Comparison of ENCODE assay signal across 8 mouse cellular contexts in the genomic region with DNA sequence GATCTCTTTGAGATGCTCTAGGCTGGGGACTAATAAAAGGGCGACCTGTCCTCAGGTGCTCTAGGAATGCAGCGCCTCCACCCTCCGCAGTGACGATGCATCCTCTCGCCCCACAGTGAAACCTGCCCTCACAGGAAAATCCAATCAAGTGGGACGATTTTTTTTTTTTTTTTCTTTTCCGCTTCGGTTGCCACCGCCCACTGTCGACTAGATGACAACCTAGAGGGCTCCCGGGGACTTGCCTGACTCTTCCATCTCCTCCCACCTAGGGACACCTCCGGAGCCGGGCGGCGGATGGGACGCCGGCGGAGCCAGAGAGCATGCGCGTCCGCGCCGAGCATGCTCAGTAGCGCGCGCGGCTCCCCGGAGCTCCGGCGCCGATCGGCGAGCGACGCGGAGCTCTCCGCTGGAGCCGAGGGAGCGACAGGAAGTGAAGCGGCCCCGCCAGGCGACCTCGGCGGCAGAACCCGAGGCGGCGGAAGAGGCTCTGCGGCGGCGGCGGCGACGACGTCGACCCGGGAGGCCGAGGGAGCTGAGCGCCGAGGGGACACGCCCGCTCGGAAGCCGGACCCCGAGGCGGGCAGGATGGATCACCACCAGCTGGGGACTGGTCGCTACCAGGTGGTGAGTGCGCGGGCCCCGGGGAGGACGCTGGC. TPM values are rescaled to one million over a fixed set of nuclear protein-coding genes. Genes with fewer than 3 reads are reported as not detected.
A peak's percentile ranks its signal among the peaks of the same experiment; 100 is the strongest.
DNase-seq lines count a peak whose midpoint lies in the region; ATAC-seq and TF ChIP-seq lines count a peak whose summit lies in the region.

Gene Ndfip2, plus strand, starts transcription at position 195 of the 656 bp plus-strand sequence.

- peaks cover 26% of the 10 kb centered on the region for H3K4me1 ChIP-seq in forebrain, embryonic 10.5 days
- peaks cover 3% of the 10 kb centered on the region for H3K4me1 ChIP-seq in heart, embryonic 15.5 days (replicated peaks)
- peaks cover 4% of the 10 kb centered on the region; the same call in 1 of the 2 replicates for H3K4me1 ChIP-seq in liver, postnatal 0 days (ENCODE audit: insufficient read depth)
- H3K4me1 ChIP-seq in neural tube, embryonic 14.5 days (ENCODE audit: control insufficient read depth, insufficient read depth, low read length) = peaks cover 6% of the 10 kb centered on the region

- TF ChIP-seq EP300 in liver, postnatal 0 days (IDR thresholded peaks at IDR 0.05; ENCODE audit: low read depth) = no peak

- WGBS in forebrain, embryonic 10.5 days = under 1% methylated on average over 70 of the region's 70 CpGs
- under 1% methylated on average over 66 of the region's 70 CpGs for WGBS in heart, embryonic 15.5 days
- WGBS in liver, postnatal 0 days (ENCODE audit: insufficient replicate concordance) = under 1% methylated on average over 56 of the region's 70 CpGs
- under 1% methylated on average over 47 of the region's 70 CpGs for WGBS in neural tube, embryonic 14.5 days

- no peak for TF ChIP-seq CTCF in liver, postnatal 0 days (IDR thresholded peaks at IDR 0.05; ENCODE audit: low read depth)

- H3K27ac ChIP-seq in forebrain, embryonic 10.5 days = peak within 1 kb of the TSS; percentile 95
- peak within 1 kb of the TSS; percentile 93 for H3K27ac ChIP-seq in heart, embryonic 15.5 days
- H3K27ac ChIP-seq in liver, postnatal 0 days (ENCODE audit: low read depth) = peak within 1 kb of the TSS; percentile 94
- peak within 1 kb of the TSS; percentile 94 for H3K27ac ChIP-seq in neural tube, embryonic 14.5 days (ENCODE audit: low read depth, low read length)

- DNase-seq in CD8-positive naive resting alpha-beta T cell, adult 2 months (ENCODE audit: low read depth in 2 of 2, low spot score in 2 of 2) = peak; percentile 77 to 86
- DNase-seq in c-Kit-negative CD71-positive TER-119-positive erythroid progenitor cells, embryonic 14.5 days (ENCODE audit: low read depth, low spot score) = peak; percentile 68
- DNase-seq in forebrain, embryonic 10.5 days (ENCODE audit: extremely low spot score, low spot score) = peak; percentile 74
- DNase-seq in kidney, postnatal 36 days = peak; percentile 87 to 92
- peak; percentile 87 for DNase-seq in liver, postnatal 0 days
- DNase-seq in testis, postnatal 10 days (ENCODE audit: low spot score) = peak; percentile 85

- no peaks in the 10 kb centered on the region for H3K9me3 ChIP-seq in forebrain, embryonic 10.5 days
- no peaks in the 10 kb centered on the region for H3K9me3 ChIP-seq in heart, embryonic 15.5 days (replicated peaks)
- H3K9me3 ChIP-seq in liver, postnatal 0 days (ENCODE audit: low read length) = no peaks in the 10 kb centered on the region
- H3K9me3 ChIP-seq in neural tube, embryonic 14.5 days (ENCODE audit: control insufficient read depth, low read length) = no peaks in the 10 kb centered on the region

- peak within 1 kb of the TSS; percentile 78 for H3K4me2 ChIP-seq in heart, embryonic 15.5 days
- peak within 1 kb of the TSS; percentile 90 for H3K4me2 ChIP-seq in liver, postnatal 0 days (ENCODE audit: low read depth, low read length)
- H3K4me2 ChIP-seq in neural tube, embryonic 14.5 days (ENCODE audit: low read depth, low read length) = peak within 1 kb of the TSS; percentile 62

- H3K36me3 ChIP-seq in forebrain, embryonic 10.5 days (replicated peaks) = no peaks in the 10 kb centered on the region
- no peaks in the 10 kb centered on the region for H3K36me3 ChIP-seq in heart, embryonic 15.5 days
- H3K36me3 ChIP-seq in liver, postnatal 0 days (replicated peaks; ENCODE audit: insufficient read depth, low read length) = no peaks in the 10 kb centered on the region
- H3K36me3 ChIP-seq in neural tube, embryonic 14.5 days (ENCODE audit: control insufficient read depth, insufficient read depth, low read length) = no peaks in the 10 kb centered on the region

- H3K9ac ChIP-seq in heart, embryonic 15.5 days = peak within 1 kb of the TSS; percentile 89
- peak within 1 kb of the TSS; percentile 90 for H3K9ac ChIP-seq in liver, postnatal 0 days (replicated peaks)
- H3K9ac ChIP-seq in neural tube, embryonic 14.5 days (replicated peaks; ENCODE audit: low read depth, low read length) = peak within 1 kb of the TSS; percentile 91

- H3K27me3 ChIP-seq in forebrain, embryonic 10.5 days (ENCODE audit: poor library complexity, severe bottlenecking) = no peaks in the 10 kb centered on the region
- H3K27me3 ChIP-seq in heart, embryonic 15.5 days = no peaks in the 10 kb centered on the region
- H3K27me3 ChIP-seq in liver, postnatal 0 days (ENCODE audit: insufficient read depth, low read length) = no peaks in the 10 kb centered on the region
- 0 out of 2 replicates have a peak, but pooled peaks cover 2% of the 10 kb centered on the region for H3K27me3 ChIP-seq in neural tube, embryonic 14.5 days (ENCODE audit: control insufficient read depth, insufficient read depth, low read length)

- peak; percentile 96 for ATAC-seq in heart, embryonic 15.5 days (replicated peaks; ENCODE audit: insufficient number of reproducible peaks, insufficient read depth, low FRiP score, low read depth)
- ATAC-seq in liver, postnatal 0 days = peak; percentile 93
- ATAC-seq in neural tube, embryonic 14.5 days (ENCODE audit: low read depth) = peak; percentile 98

- H3K4me3 ChIP-seq in forebrain, embryonic 10.5 days = peak within 1 kb of the TSS; percentile 77
- H3K4me3 ChIP-seq in heart, embryonic 15.5 days = peak within 1 kb of the TSS; percentile 83
- H3K4me3 ChIP-seq in liver, postnatal 0 days (ENCODE audit: low read depth, low read length) = peak within 1 kb of the TSS; percentile 94
- H3K4me3 ChIP-seq in neural tube, embryonic 14.5 days (ENCODE audit: low read depth, low read length) = peak within 1 kb of the TSS; percentile 91

RNA-seq across cellular contexts. Expression of gene Ndfip2, which starts in this region (rescaled TPM):
- 37.4 and 39.0 TPM in 2 replicates for polyA plus RNA-seq in forebrain, embryonic 10.5 days (2016; fragmentation: Nextera tagmentation; extraction: Ambion mirVana)
- polyA plus RNA-seq in heart, embryonic 15.5 days (2015; fragmentation: Nextera tagmentation; extraction: Ambion mirVana) = 45.3 and 48.5 TPM in 2 replicates
- polyA plus RNA-seq in liver, postnatal 0 days (2015; fragmentation: Nextera tagmentation; extraction: Ambion mirVana) = 40.5 and 44.0 TPM in 2 replicates
- 139 and 141 TPM in 2 replicates for polyA plus RNA-seq in neural tube, embryonic 14.5 days (2014; fragmentation: Nextera tagmentation; extraction: Ambion mirVana)

Comparison
In these comparisons a context has a peak if more than half of its experiments do, and no peak if none do; other contexts are left out.
1. Peak in every context shown above with its lines: DNase-seq, ATAC-seq, H3K4me3 ChIP-seq and H3K27ac ChIP-seq.